Mouse (Mus musculus): ENCODE measurements around the gene Zscan4f.
"Not testable (repeated sequence)": the region's sequence is repeated elsewhere in the genome, so short reads cannot be mapped to it uniquely, and the experiment has no call there.

Gene Zscan4f

DNA sequence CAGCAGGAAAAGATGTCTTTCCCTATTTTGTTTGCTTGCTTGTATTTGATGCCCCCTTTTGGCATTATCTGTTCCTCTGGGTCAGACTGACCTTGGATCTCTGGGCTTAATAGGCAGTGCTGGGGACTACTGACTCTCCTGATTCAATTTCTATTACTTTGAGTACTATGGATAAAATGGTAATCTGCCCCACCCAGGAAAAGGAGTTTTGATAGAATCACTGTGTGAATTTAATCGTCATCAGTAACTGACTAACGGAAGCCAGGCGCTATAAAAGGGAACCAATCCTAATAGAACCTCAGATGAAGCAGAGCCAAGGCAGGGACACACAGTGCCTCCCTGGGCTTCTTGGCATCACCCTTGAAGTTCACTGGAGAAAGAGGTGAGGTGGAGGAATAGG is at the start of gene Zscan4f:
Zscan4f (plus strand) TSS at position 301 of the 400 bp plus-strand sequence.
- DNase-seq (ENCODE audit: extremely low read depth, insufficient read length, low spot score) = not testable (repeated sequence)

DNA sequence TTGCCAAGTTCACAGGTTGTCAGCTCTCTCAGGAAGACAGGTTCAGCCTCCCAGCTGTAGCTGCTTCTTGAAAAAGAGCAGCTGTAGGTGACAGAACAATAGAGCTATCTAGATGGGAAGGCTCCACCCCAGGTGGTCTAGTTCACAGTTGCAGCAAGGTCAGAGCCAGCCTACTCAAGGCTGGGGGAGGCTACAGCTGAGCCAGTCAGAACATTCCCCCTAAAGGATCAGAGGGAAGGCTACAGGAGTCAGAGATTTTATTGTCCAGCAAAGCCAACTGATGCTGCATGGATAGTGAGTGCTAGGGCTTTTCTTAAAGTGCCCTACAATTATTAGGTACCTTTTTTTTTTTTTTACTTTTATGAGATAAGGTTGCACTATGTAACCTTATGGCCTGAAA is 13.1 kb upstream of the Zscan4f start:
- DNase-seq (ENCODE audit: extremely low read depth, insufficient read length, low spot score) = not testable (repeated sequence)

Measured in 3134 (cell line).